Mouse (Mus musculus): ENCODE measurements around the gene Etnk2. TPM values are rescaled to one million over a fixed set of nuclear protein-coding genes. Genes with fewer than 3 reads are reported as not detected.

The Etnk2 gene
- polyA plus RNA-seq, 1 experiment, result 0.18 TPM

- no peaks in the 10 kb centered on the region for H3K36me3 ChIP-seq (ENCODE audit: control insufficient read depth, insufficient read depth, low read length)
- peaks cover 4% of the 10 kb centered on the region; the same call in 1 of the 2 replicates for H3K27me3 ChIP-seq (ENCODE audit: control insufficient read depth, insufficient read depth, low read length)
- no peak for TF ChIP-seq CTCF (IDR thresholded peaks at IDR 0.05; ENCODE audit: borderline replicate concordance, control insufficient read depth, extremely low read depth, insufficient read depth, low read length, poor library complexity)
- TF ChIP-seq POLR2A (IDR thresholded peaks at IDR 0.05; ENCODE audit: control insufficient read depth, extremely low read depth, insufficient read depth, low read length, poor library complexity), result no peak
- no peak for DNase-seq
- peaks cover 40% of the 10 kb centered on the region for H3K4me1 ChIP-seq (replicated peaks; ENCODE audit: control insufficient read depth, insufficient read depth, low read length)
- no peak overlapping the region for H3K27ac ChIP-seq (ENCODE audit: control insufficient read depth, insufficient read depth, low read length)
- no peak overlapping the region for H3K4me3 ChIP-seq (ENCODE audit: control insufficient read depth, insufficient read depth, low read length)
- 60% methylated on average over 3 of the region's 3 CpGs for WGBS
These were observed 57.1 kb downstream of the Etnk2 start for GRCm38 (mm10) chr1:133420491-133420890.

- no peaks in the 10 kb centered on the region for H3K36me3 ChIP-seq (ENCODE audit: control insufficient read depth, insufficient read depth, low read length)
- H3K27ac ChIP-seq (ENCODE audit: control insufficient read depth, insufficient read depth, low read length), result no peak overlapping the region
- TF ChIP-seq POLR2A (IDR thresholded peaks at IDR 0.05; ENCODE audit: control insufficient read depth, extremely low read depth, insufficient read depth, low read length, poor library complexity), result no peak
- TF ChIP-seq CTCF (IDR thresholded peaks at IDR 0.05; ENCODE audit: borderline replicate concordance, control insufficient read depth, extremely low read depth, insufficient read depth, low read length, poor library complexity), result no peak
- H3K4me1 ChIP-seq (replicated peaks; ENCODE audit: control insufficient read depth, insufficient read depth, low read length), result peaks cover 40% of the 10 kb centered on the region
- no peak overlapping the region for H3K4me3 ChIP-seq (ENCODE audit: control insufficient read depth, insufficient read depth, low read length)
- no peak for DNase-seq
- peaks cover 4% of the 10 kb centered on the region; the same call in 1 of the 2 replicates for H3K27me3 ChIP-seq (ENCODE audit: control insufficient read depth, insufficient read depth, low read length)
- WGBS, result 75% methylated on average over 2 of the region's 2 CpGs
These were observed 57.7 kb downstream of the Etnk2 start for GRCm38 (mm10) chr1:133421061-133421460.

GRCm38 (mm10) chr1:133421975-133422570 is 58.7 kb downstream of the Etnk2 start:
- peaks cover 40% of the 10 kb centered on the region for H3K4me1 ChIP-seq (replicated peaks; ENCODE audit: control insufficient read depth, insufficient read depth, low read length)
- no peak overlapping the region for H3K4me3 ChIP-seq (ENCODE audit: control insufficient read depth, insufficient read depth, low read length)
- no peak for TF ChIP-seq CTCF (IDR thresholded peaks at IDR 0.05; ENCODE audit: borderline replicate concordance, control insufficient read depth, extremely low read depth, insufficient read depth, low read length, poor library complexity)
- no peak for TF ChIP-seq POLR2A (IDR thresholded peaks at IDR 0.05; ENCODE audit: control insufficient read depth, extremely low read depth, insufficient read depth, low read length, poor library complexity)
- DNase-seq, result no peak
- H3K27ac ChIP-seq (ENCODE audit: control insufficient read depth, insufficient read depth, low read length), result no peak overlapping the region
- no peaks in the 10 kb centered on the region for H3K36me3 ChIP-seq (ENCODE audit: control insufficient read depth, insufficient read depth, low read length)
- peaks cover 4% of the 10 kb centered on the region; the same call in 1 of the 2 replicates for H3K27me3 ChIP-seq (ENCODE audit: control insufficient read depth, insufficient read depth, low read length)
- 67% methylated on average over 16 of the region's 16 CpGs for WGBS

- peak overlapping the region; percentile 48 for H3K4me3 ChIP-seq (ENCODE audit: control insufficient read depth, insufficient read depth, low read length)
- no peak for DNase-seq
- WGBS, result 5% methylated on average over 29 of the region's 29 CpGs
- H3K27ac ChIP-seq (ENCODE audit: control insufficient read depth, insufficient read depth, low read length), result no peak overlapping the region
- peaks cover 34% of the 10 kb centered on the region for H3K4me1 ChIP-seq (replicated peaks; ENCODE audit: control insufficient read depth, insufficient read depth, low read length)
- peaks cover 4% of the 10 kb centered on the region; the same call in 1 of the 2 replicates for H3K27me3 ChIP-seq (ENCODE audit: control insufficient read depth, insufficient read depth, low read length)
- TF ChIP-seq CTCF (IDR thresholded peaks at IDR 0.05; ENCODE audit: borderline replicate concordance, control insufficient read depth, extremely low read depth, insufficient read depth, low read length, poor library complexity) (no peak), POLR2A (IDR thresholded peaks at IDR 0.05; ENCODE audit: control insufficient read depth, extremely low read depth, insufficient read depth, low read length, poor library complexity) (no peak)
- no peaks in the 10 kb centered on the region for H3K36me3 ChIP-seq (ENCODE audit: control insufficient read depth, insufficient read depth, low read length)
These were observed 59.3 kb downstream of the Etnk2 start for GRCm38 (mm10) chr1:133422615-133423161.

GRCm38 (mm10) chr1:133423166-133423542 is 59.8 kb downstream of the Etnk2 start:
- H3K27ac ChIP-seq (ENCODE audit: control insufficient read depth, insufficient read depth, low read length), result no peak overlapping the region
- H3K36me3 ChIP-seq (ENCODE audit: control insufficient read depth, insufficient read depth, low read length), result no peaks in the 10 kb centered on the region
- H3K4me3 ChIP-seq (ENCODE audit: control insufficient read depth, insufficient read depth, low read length), result peak overlapping the region; percentile 48
- DNase-seq, result no peak
- peaks cover 4% of the 10 kb centered on the region; the same call in 1 of the 2 replicates for H3K27me3 ChIP-seq (ENCODE audit: control insufficient read depth, insufficient read depth, low read length)
- TF ChIP-seq CTCF (IDR thresholded peaks at IDR 0.05; ENCODE audit: borderline replicate concordance, control insufficient read depth, extremely low read depth, insufficient read depth, low read length, poor library complexity) (no peak), POLR2A (IDR thresholded peaks at IDR 0.05; ENCODE audit: control insufficient read depth, extremely low read depth, insufficient read depth, low read length, poor library complexity) (no peak)
- peaks cover 29% of the 10 kb centered on the region for H3K4me1 ChIP-seq (replicated peaks; ENCODE audit: control insufficient read depth, insufficient read depth, low read length)
- under 1% methylated on average over 31 of the region's 31 CpGs for WGBS

GRCm38 (mm10) chr1:133423543-133424480 is 60.4 kb downstream of the Etnk2 start, which contains the start of gene Sox13:
Sox13 (minus strand) TSS chr1:133424377.
- peaks cover 26% of the 10 kb centered on the region for H3K4me1 ChIP-seq (replicated peaks; ENCODE audit: control insufficient read depth, insufficient read depth, low read length)
- peak within 1 kb of the TSS; percentile 48 for H3K4me3 ChIP-seq (ENCODE audit: control insufficient read depth, insufficient read depth, low read length)
- H3K27me3 ChIP-seq (ENCODE audit: control insufficient read depth, insufficient read depth, low read length), result peaks cover 4% of the 10 kb centered on the region; the same call in 1 of the 2 replicates
- H3K36me3 ChIP-seq (ENCODE audit: control insufficient read depth, insufficient read depth, low read length), result no peaks in the 10 kb centered on the region
- under 1% methylated on average over 122 of the region's 128 CpGs for WGBS
- no peak for TF ChIP-seq CTCF (IDR thresholded peaks at IDR 0.05; ENCODE audit: borderline replicate concordance, control insufficient read depth, extremely low read depth, insufficient read depth, low read length, poor library complexity)
- TF ChIP-seq POLR2A (IDR thresholded peaks at IDR 0.05; ENCODE audit: control insufficient read depth, extremely low read depth, insufficient read depth, low read length, poor library complexity), result no peak
- no peak within 1 kb of the TSS for H3K27ac ChIP-seq (ENCODE audit: control insufficient read depth, insufficient read depth, low read length)
- peak; percentile 21 for DNase-seq

All from thymus, adult 2 months (tissue).